Mouse (Mus musculus) small intestine, adult 2 months (tissue): Measurements from ENCODE around the gene Ccdc30.

ENCODE experiments used
- CTCF ChIP-seq: fragments of 200-500 bp; IDR thresholded peaks from 2 replicates; pipeline ENCODE4 v1.5.1; 2012; ENCODE audit warnings: low read depth, mild to moderate bottlenecking, control low read depth, inconsistent platforms, low read length, moderate library complexity, mixed read lengths; ENCODE audit not compliant: insufficient replicate concordance, insufficient read length; ENCODE audit errors: extremely low read depth
- POLR2A ChIP-seq: fragments of 200-500 bp; IDR thresholded peaks from 2 replicates; pipeline ENCODE4 v1.6.1; 2012; ENCODE audit warnings: low read depth, mild to moderate bottlenecking, control low read depth, inconsistent platforms, low read length, moderate library complexity

DNA sequence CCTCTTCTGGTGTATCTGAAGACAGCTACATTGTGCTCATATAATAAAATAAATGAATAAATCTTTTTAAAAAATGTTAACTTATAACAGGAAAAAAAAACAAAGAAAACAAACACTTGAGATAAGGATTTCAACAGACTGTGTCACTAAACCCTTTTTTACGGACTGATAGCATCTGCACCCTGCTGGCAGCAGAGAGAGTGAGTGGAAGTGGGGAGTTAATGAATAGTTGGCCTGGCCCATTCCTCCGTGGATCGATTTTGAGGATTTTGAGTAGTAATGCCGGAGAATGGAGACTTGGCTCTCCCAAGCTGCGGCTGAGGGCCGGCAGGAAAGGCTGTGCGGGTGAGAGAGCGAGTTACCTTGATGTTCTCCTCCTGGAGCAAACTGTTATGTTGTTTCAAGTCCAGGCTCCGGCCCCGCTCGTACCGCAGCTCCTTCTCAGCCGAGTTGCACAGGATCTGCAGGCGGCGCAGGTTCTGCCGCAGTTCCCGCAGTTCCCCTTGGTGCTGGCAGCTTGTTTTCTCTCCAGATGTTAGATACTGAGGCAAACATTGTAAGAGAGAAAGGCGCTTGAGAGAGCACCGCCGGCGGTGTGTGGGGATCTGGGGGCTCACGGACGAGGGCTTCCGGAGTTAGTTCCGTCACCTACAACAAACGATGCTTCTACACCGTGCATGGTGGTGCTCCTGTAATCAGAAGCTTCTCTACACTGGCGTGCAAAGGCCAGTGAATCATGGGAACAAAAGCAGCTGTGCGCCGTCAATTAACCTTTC is 55.9 kb downstream of the Ccdc30 start:
- TF ChIP-seq CTCF (no peak), POLR2A (no peak)
